Mouse (Mus musculus) lung, postnatal 0 days (tissue): ENCODE measurements around the gene Slc6a1. TPM values are rescaled to one million over a fixed set of nuclear protein-coding genes. Genes with fewer than 3 reads are reported as not detected.
A peak's percentile ranks its signal among the peaks of the same experiment; 100 is the strongest.
"Not testable (repeated sequence)": the region's sequence is repeated elsewhere in the genome, so short reads cannot be mapped to it uniquely, and the experiment has no call there.

Experiments
- ATAC-seq: fragments of 200-750 bp; cut with Nextera tagmentation; 2 replicates; pipeline ENCODE4 v1.8.0; 2017; ENCODE audit warnings: moderate library complexity
- DNase-seq: peaks from one replicate; pipeline ENCODE4 v3.0.0-alpha.2; 2016; ENCODE audit warnings: low spot score
- H3K27ac ChIP-seq: fragments of 300-500 bp; sonication (generic); 2 replicates; pipeline ENCODE4 v1.5.1; 2014; ENCODE audit warnings: antibody characterized with exemption, mild to moderate bottlenecking, low read length, mixed read lengths
- H3K27me3 ChIP-seq: fragments of 300-500 bp; sonication (generic); replicated peaks from 2 replicates; pipeline ENCODE4 v1.6.1; 2014; ENCODE audit warnings: low read length, mixed read lengths; ENCODE audit not compliant: insufficient read depth
- H3K36me3 ChIP-seq: fragments of 300-500 bp; sonication (generic); 2 replicates; pipeline ENCODE4 v1.6.1; 2014; ENCODE audit warnings: low read length, mixed read lengths; ENCODE audit not compliant: insufficient read depth
- H3K4me1 ChIP-seq: fragments of 300-500 bp; sonication (generic); 2 replicates; pipeline ENCODE4 v1.6.1; 2014; ENCODE audit warnings: antibody characterized with exemption, low read depth, low read length, mixed read lengths; ENCODE audit not compliant: insufficient read depth
- H3K4me2 ChIP-seq: fragments of 300-500 bp; sonication (generic); replicated peaks from 2 replicates; pipeline ENCODE4 v1.6.1; 2014; ENCODE audit warnings: low read depth, mild to moderate bottlenecking, low read length, moderate library complexity, mixed read lengths
- H3K4me3 ChIP-seq: fragments of 300-500 bp; sonication (generic); 2 replicates; pipeline ENCODE4 v1.5.1; 2014; ENCODE audit warnings: low read depth, low read length
- H3K9ac ChIP-seq: fragments of 300-500 bp; sonication (generic); replicated peaks from 2 replicates; pipeline ENCODE4 v1.6.1; 2014; ENCODE audit warnings: low read depth, mild to moderate bottlenecking
- H3K9me3 ChIP-seq: fragments of 300-500 bp; sonication (generic); 2 replicates; pipeline ENCODE4 v1.6.1; 2016; ENCODE audit warnings: low read length, mixed read lengths
- CTCF ChIP-seq: IDR thresholded peaks from 2 replicates; pipeline ENCODE4 v1.5.1; 2016; ENCODE audit warnings: antibody characterized with exemption, mild to moderate bottlenecking
- EP300 ChIP-seq: IDR thresholded peaks from 2 replicates; pipeline ENCODE4 v1.6.1; 2016; ENCODE audit warnings: antibody characterized with exemption, mild to moderate bottlenecking, control low read depth
- WGBS: fragments of 180-500 bp; shearing (Covaris S2); extraction: QIAGEN DNeasy Blood & Tissue Kit; methylation state at CpG from one replicate; pipeline ENCODE4 v1.1.7; 2014; 5-methylcytosine and 5-hydroxymethylcytosine counted together
- polyA plus RNA-seq: library from polyadenylated mRNA; unstranded; fragments of >200 nt; fragmentation: Nextera tagmentation; extraction: Ambion mirVana; gene quantifications from 2 replicates; pipeline ENCODE4 v1.2.1, GENCODE M21; 2015

The Slc6a1 gene
- polyA plus RNA-seq, 1 experiment from 2014 or later = not detected

DNA sequence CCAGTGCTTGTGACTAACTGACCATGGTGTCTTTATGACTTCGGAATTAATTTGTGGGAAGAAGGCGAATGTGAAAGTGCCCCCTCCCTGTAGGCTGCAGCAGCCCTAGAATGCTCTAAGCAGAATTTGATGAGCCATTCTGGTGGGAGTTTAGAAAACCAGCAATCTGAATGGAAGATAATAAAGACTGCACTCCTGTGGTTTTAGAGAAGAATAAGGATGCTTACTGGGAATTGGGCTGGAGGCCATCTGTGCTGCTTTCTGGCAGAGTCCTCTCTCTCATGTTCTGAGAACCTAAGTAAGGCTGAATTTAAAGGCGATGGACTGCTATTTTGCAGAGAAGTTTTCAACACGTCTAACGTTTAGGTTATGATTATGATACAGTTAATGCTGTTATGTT, 42.4 kb downstream of the Slc6a1 start:
- no peaks in the 10 kb centered on the region for H3K4me1 ChIP-seq
- TF ChIP-seq EP300 (no peak), CTCF (no peak)
- no peak overlapping the region for H3K4me3 ChIP-seq
- 88% methylated on average over 5 of the region's 5 CpGs for WGBS
- H3K27me3 ChIP-seq = no peaks in the 10 kb centered on the region
- no peaks in the 10 kb centered on the region for H3K9me3 ChIP-seq
- DNase-seq (no peak), ATAC-seq (no peak)
- H3K9ac ChIP-seq = no peak overlapping the region
- H3K36me3 ChIP-seq = no peaks in the 10 kb centered on the region
- no peak overlapping the region for H3K4me2 ChIP-seq
- no peak overlapping the region for H3K27ac ChIP-seq

DNA sequence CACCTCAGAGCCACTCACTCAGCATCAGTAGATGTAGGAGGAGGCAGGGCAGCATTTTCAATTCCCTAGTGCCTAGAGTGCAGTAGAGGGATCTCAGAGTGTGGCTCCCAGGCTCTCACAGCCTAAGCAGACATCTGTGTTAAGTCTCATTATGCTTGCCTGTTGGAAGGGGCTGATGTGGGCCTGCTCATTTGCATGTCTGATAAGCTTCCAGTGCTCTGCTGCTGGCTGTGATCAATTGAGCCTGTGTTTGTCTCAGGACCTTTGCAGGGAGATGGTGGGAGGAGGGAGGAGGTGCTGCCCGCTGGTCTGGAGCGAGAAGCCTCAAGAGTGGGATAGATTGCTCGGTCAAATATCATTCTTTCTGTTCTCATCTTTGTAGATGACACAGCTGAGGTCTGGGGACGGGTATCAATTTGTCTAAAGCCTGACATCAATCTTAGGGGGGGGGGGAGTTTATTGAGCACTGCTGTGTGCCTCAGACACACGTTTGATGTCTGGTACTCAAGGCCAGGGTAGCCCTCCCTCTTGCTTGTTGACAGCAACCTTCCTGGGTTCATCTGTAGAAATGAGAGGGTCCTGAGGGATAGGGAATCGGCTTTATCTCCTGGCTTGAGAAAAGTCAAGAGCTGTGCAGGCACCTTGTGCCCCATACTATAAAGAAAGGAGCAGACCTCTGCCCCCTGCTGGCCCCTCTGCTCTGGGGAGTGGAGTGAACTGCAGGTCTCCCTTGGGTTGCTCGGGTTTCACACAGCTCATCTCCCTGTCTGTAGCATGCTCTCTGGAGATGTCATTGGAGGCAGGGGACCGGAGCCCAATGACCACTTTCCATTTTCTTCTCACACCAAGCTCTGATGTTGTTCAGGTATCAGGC, 47.4 kb downstream of the Slc6a1 start:
- 0 out of 2 replicates have a peak, but pooled peaks have one; percentile 15 for TF ChIP-seq CTCF
- no peak for TF ChIP-seq EP300
- Histone ChIP-seq H3K4me2 (no peak overlapping the region), H3K36me3 (no peaks in the 10 kb centered on the region), H3K9me3 (no peaks in the 10 kb centered on the region), H3K4me1 (no peaks in the 10 kb centered on the region), H3K27ac (no peak overlapping the region), H3K27me3 (no peaks in the 10 kb centered on the region), H3K4me3 (no peak overlapping the region), H3K9ac (no peak overlapping the region)
- DNase-seq = no peak
- no peak for ATAC-seq
- 36% methylated on average over 8 of the region's 8 CpGs for WGBS

DNA sequence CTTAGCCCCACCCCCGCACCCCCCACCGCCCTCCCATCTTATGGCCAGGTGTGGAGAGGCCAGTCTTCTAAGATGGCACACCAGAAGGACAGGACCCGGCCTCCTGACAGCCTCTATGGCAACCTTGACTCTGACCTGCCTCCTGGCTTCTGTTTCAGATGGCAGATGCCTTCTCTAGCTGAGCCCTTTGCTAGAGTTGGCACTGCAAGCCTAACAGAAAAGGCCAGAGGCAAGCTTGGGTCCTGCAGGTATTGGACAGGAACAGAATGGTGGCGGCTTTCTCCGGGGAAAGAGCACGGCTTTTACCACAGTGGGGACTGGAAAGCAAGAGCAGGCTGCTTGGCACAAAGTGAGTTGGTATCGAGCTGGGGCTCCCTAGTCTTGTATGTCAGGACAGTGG, 49.5 kb downstream of the Slc6a1 start:
- Histone ChIP-seq H3K27me3 (no peaks in the 10 kb centered on the region), H3K4me1 (no peaks in the 10 kb centered on the region), H3K4me2 (no peak overlapping the region), H3K4me3 (no peak overlapping the region), H3K27ac (no peak overlapping the region), H3K9ac (no peak overlapping the region), H3K9me3 (no peaks in the 10 kb centered on the region), H3K36me3 (no peaks in the 10 kb centered on the region)
- ATAC-seq (no peak), DNase-seq (no peak)
- WGBS = 86% methylated on average over 7 of the region's 7 CpGs
- TF ChIP-seq EP300 = no peak
- no peak for TF ChIP-seq CTCF

DNA sequence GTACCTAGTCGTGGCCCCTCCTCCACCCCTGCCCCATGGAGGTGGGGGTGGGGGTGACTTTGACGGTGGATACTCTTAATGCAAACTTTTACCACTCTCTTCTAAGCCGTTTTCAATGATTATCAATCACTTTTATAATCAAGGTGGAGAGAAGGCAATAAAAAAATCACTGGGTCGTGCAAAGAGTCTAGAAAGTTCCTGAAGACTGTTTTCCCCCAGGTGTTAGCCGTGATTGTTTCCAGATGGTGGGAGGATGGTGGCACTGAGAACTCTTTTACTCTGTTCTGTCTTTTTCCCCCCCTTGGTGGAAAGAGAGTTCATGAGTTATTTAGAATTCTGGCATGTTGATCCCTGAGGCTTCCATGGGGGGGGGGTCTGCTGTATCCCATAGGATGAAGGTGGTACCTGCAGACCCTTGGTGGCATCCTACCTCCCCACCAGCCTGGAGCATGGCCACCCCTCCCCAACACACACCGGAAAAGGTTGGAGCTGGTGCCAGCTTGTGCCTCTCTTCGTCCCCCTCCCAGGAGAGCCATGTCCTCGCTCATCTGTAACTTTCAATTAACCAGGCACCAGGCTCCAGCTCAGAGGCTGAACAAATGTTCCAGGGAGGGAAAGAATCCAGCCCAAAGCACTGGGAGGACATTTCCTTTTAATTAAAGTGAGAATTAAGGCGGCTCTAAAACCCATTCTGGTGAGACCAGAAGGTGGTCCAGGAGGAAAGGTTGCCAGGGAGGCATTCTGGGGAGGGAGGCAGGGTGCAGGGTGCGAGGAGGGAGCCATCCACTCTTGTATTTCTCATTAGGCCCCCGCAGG, 53.9 kb downstream of the Slc6a1 start:
- TF ChIP-seq EP300 (no peak), CTCF (no peak)
- no peaks in the 10 kb centered on the region for H3K4me1 ChIP-seq
- no peaks in the 10 kb centered on the region for H3K9me3 ChIP-seq
- no peak overlapping the region for H3K4me2 ChIP-seq
- no peak overlapping the region for H3K9ac ChIP-seq
- 56% methylated on average over 11 of the region's 11 CpGs for WGBS
- no peak for ATAC-seq
- H3K36me3 ChIP-seq = no peaks in the 10 kb centered on the region
- H3K4me3 ChIP-seq = no peak overlapping the region
- no peak for DNase-seq
- no peak overlapping the region for H3K27ac ChIP-seq
- H3K27me3 ChIP-seq = no peaks in the 10 kb centered on the region

DNA sequence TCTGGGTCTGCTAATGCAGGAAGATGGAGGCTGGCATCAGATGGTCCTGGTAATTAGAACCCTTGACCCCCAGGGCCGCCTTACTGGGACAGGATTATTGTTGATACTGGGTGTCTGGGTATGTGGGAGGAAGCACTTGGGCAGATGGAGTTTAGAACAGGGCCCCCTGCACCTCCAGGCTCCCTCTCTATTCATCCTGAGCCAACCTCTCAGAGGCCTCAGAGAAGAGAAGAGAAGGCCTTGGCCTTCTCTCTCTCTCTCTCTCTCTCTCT, 54.4 kb downstream of the Slc6a1 start:
- Histone ChIP-seq H3K36me3 (no peaks in the 10 kb centered on the region), H3K27me3 (no peaks in the 10 kb centered on the region), H3K9ac (no peak overlapping the region), H3K9me3 (no peaks in the 10 kb centered on the region), H3K27ac (no peak overlapping the region), H3K4me2 (no peak overlapping the region), H3K4me3 (no peak overlapping the region), H3K4me1 (no peaks in the 10 kb centered on the region)
- no peak for TF ChIP-seq EP300
- no peak for TF ChIP-seq CTCF
- ATAC-seq (no peak), DNase-seq (no peak)
- WGBS = 50% methylated on average over 1 of the region's 1 CpGs

DNA sequence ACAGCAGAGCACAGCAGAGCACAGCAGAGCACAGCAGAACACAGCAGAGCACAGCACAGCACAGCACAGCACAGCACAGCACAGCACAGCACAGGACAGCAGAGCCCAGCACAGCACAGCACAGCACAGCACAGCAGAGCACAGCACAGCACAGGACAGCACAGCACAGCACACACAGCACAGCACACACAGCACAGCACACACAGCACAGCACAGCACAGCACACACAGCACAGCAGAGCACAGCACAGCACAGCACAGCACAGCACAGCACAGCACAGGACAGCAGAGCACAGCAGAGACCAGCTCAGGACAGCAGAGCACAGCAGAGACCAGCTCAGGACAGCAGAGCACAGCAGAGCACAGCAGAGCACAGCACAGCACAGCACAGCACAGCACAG, 58.9 kb downstream of the Slc6a1 start:
- not testable (repeated sequence) for ATAC-seq, H3K27me3 ChIP-seq, H3K4me3 ChIP-seq, H3K36me3 ChIP-seq, DNase-seq, H3K9me3 ChIP-seq, H3K4me2 ChIP-seq, H3K27ac ChIP-seq, H3K4me1 ChIP-seq, H3K9ac ChIP-seq
